Mouse (Mus musculus): ENCODE measurements at regions not wholly inside any gene's neighbourhood (a gene's known extent, or its start where the extent isn't known, plus 50 kb on each side); places are given as distances from the start of the nearest gene placed in this dataset.

DNA sequence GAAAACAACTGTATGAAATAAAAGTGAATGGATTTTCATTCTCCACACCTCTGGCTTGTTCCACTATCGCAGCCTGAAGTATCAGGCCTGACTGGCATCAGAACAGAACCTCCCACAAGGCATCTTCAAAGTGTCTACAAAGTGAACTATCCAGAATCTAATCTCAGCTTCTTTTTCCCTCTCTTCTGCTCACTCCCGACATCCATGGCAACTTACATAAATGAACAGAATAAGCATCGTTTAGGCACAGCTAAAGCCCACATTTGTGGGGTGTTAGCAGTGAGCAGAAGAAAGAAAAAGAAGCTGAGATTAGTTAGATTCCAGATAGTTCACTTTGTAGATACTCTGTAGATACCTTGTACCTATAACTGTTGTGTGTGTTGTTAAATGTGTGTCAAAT, 182.0 kb downstream of the Lmo4 start:
- Histone ChIP-seq H3K4me2 (no peak overlapping the region), H3K27ac (no peak overlapping the region), H3K9ac (no peak overlapping the region), H3K9me3 (replicated peaks) (no peaks in the 10 kb centered on the region), H3K36me3 (no peaks in the 10 kb centered on the region), H3K4me3 (replicated peaks) (no peak overlapping the region), H3K27me3 (no peaks in the 10 kb centered on the region), H3K4me1 (replicated peaks) (no peaks in the 10 kb centered on the region)
- ATAC-seq (ENCODE audit: low read depth) (no peak), DNase-seq (no peak)
- 60% methylated on average over 3 of the region's 3 CpGs for WGBS (ENCODE audit: insufficient replicate concordance)

DNA sequence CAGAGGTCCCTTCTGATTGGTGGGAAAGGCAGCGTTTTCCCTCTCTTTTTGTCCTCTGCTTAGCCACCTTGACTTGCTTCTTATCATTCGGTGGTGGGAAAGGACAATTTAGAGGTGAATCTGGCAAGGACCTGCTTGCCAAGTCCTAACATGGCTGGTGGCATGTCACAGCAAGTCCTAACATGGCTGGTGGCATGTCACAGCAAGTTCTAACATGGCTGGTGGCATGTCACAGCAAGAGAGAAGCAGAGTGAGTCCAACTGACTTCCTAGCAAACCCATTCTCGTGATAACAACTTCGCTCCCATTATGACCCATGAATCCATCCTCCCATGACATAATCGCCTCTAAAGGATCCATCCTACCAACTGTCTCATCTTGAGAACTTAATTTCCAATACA, 183.1 kb downstream of the Lmo4 start:
- ATAC-seq (ENCODE audit: low read depth) (no peak), DNase-seq (no peak)
- Histone ChIP-seq H3K4me1 (replicated peaks) (no peaks in the 10 kb centered on the region), H3K27me3 (no peaks in the 10 kb centered on the region), H3K27ac (no peak overlapping the region), H3K4me2 (no peak overlapping the region), H3K9me3 (replicated peaks) (no peaks in the 10 kb centered on the region), H3K4me3 (replicated peaks) (no peak overlapping the region), H3K36me3 (no peaks in the 10 kb centered on the region), H3K9ac (no peak overlapping the region)
- WGBS (ENCODE audit: insufficient replicate concordance) = 60% methylated on average over 5 of the region's 5 CpGs

GRCm38 (mm10) chr3:144020189-144020940, 184.7 kb downstream of the Lmo4 start:
- no peak overlapping the region for H3K4me2 ChIP-seq
- H3K27me3 ChIP-seq = no peaks in the 10 kb centered on the region
- no peak overlapping the region for H3K4me3 ChIP-seq (replicated peaks)
- H3K4me1 ChIP-seq (replicated peaks) = no peaks in the 10 kb centered on the region
- 67% methylated on average over 8 of the region's 8 CpGs for WGBS (ENCODE audit: insufficient replicate concordance)
- no peaks in the 10 kb centered on the region for H3K36me3 ChIP-seq
- no peak for DNase-seq
- H3K27ac ChIP-seq = no peak overlapping the region
- no peak overlapping the region for H3K9ac ChIP-seq
- no peaks in the 10 kb centered on the region for H3K9me3 ChIP-seq (replicated peaks)
- no peak for ATAC-seq (ENCODE audit: low read depth)

GRCm38 (mm10) chr3:144019293-144019692, 185.7 kb downstream of the Lmo4 start:
- no peak overlapping the region for H3K4me2 ChIP-seq
- no peak overlapping the region for H3K4me3 ChIP-seq (replicated peaks)
- 95% methylated on average over 2 of the region's 2 CpGs for whole genome bisulfite sequencing (ENCODE audit: insufficient replicate concordance)
- no peaks in the 10 kb centered on the region for H3K36me3 ChIP-seq
- H3K27me3 ChIP-seq = no peaks in the 10 kb centered on the region
- H3K4me1 ChIP-seq (replicated peaks) = no peaks in the 10 kb centered on the region
- no peak overlapping the region for H3K27ac ChIP-seq
- ATAC-seq (ENCODE audit: low read depth) (no peak), DNase-seq (no peak)
- H3K9me3 ChIP-seq (replicated peaks) = no peaks in the 10 kb centered on the region
- no peak overlapping the region for H3K9ac ChIP-seq

DNA sequence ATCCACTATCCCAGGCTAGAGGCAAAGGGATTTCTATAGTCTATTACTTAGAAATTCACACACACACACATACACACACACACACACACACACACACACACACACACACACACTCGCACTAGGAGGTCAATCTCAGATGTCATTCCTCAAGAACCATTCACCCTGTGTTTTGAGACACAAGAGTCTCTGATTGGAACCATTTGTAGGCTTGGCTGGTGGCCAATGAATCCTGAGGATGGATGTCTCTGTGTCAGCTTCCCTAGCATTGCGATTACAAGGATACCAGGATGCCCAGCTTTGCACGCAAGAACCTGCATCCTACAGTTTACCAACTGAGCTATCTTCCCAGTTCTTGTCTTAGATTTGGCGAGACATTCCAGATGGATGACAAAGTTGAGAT, 186.5 kb downstream of the Lmo4 start:
- no peak overlapping the region for H3K4me2 ChIP-seq
- H3K9ac ChIP-seq = no peak overlapping the region
- WGBS (ENCODE audit: insufficient replicate concordance) = 70% methylated on average over 4 of the region's 4 CpGs
- no peaks in the 10 kb centered on the region for H3K4me1 ChIP-seq (replicated peaks)
- no peak overlapping the region for H3K27ac ChIP-seq
- no peak overlapping the region for H3K4me3 ChIP-seq (replicated peaks)
- no peaks in the 10 kb centered on the region for H3K9me3 ChIP-seq (replicated peaks)
- no peaks in the 10 kb centered on the region for H3K36me3 ChIP-seq
- no peaks in the 10 kb centered on the region for H3K27me3 ChIP-seq
- ATAC-seq (ENCODE audit: low read depth) (no peak), DNase-seq (no peak)

- H3K9me3 ChIP-seq (replicated peaks) = no peaks in the 10 kb centered on the region
- no peak for DNase-seq
- no peak overlapping the region for H3K4me3 ChIP-seq (replicated peaks)
- no peak overlapping the region for H3K27ac ChIP-seq
- H3K9ac ChIP-seq = no peak overlapping the region
- ATAC-seq (ENCODE audit: low read depth) = no peak
- no peaks in the 10 kb centered on the region for H3K27me3 ChIP-seq
- H3K36me3 ChIP-seq = no peaks in the 10 kb centered on the region
- no peak overlapping the region for H3K4me2 ChIP-seq
- no peaks in the 10 kb centered on the region for H3K4me1 ChIP-seq (replicated peaks)
- WGBS (ENCODE audit: insufficient replicate concordance) = 62% methylated on average over 3 of the region's 3 CpGs
Observed at GRCm38 (mm10) chr3:144015236-144015635, 189.8 kb downstream of the Lmo4 start.

- Histone ChIP-seq H3K9me3 (replicated peaks) (no peaks in the 10 kb centered on the region), H3K36me3 (no peaks in the 10 kb centered on the region), H3K4me3 (replicated peaks) (no peak overlapping the region), H3K27ac (no peak overlapping the region), H3K4me2 (no peak overlapping the region), H3K4me1 (replicated peaks) (no peaks in the 10 kb centered on the region), H3K9ac (no peak overlapping the region), H3K27me3 (no peaks in the 10 kb centered on the region)
- ATAC-seq (ENCODE audit: low read depth) = no peak
- WGBS (ENCODE audit: insufficient replicate concordance) = 60% methylated on average over 8 of the region's 8 CpGs
- no peak for DNase-seq
Observed at GRCm38 (mm10) chr3:144013481-144014125, 191.4 kb downstream of the Lmo4 start.

DNA sequence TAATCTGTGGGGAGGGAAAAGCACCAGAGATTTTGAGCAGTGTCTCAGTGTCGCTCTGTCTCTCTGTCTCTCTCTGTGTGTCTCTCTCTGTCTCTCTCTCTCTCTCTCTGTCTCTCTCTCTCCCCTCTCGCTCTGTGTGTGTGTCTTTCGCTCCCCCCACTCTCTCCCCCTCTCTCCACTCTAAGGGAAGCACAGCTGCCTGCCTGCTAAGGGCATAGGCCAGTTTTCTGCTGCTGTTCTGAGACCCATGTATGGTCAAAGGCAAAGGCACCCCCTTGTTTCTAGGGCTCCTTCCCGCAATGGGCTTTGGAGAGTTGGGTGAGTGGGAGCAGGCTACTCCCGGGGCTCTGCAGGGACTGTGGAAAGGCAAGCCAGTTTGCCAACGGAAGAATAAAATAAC, 192.2 kb downstream of the Lmo4 start:
- H3K4me3 ChIP-seq (replicated peaks) = no peak overlapping the region
- no peaks in the 10 kb centered on the region for H3K27me3 ChIP-seq
- H3K4me2 ChIP-seq = no peak overlapping the region
- no peak for DNase-seq
- no peaks in the 10 kb centered on the region for H3K4me1 ChIP-seq (replicated peaks)
- 49% methylated on average over 6 of the region's 6 CpGs for WGBS (ENCODE audit: insufficient replicate concordance)
- H3K9me3 ChIP-seq (replicated peaks) = no peaks in the 10 kb centered on the region
- ATAC-seq (ENCODE audit: low read depth) = no peak
- no peak overlapping the region for H3K9ac ChIP-seq
- no peak overlapping the region for H3K27ac ChIP-seq
- H3K36me3 ChIP-seq = no peaks in the 10 kb centered on the region

DNA sequence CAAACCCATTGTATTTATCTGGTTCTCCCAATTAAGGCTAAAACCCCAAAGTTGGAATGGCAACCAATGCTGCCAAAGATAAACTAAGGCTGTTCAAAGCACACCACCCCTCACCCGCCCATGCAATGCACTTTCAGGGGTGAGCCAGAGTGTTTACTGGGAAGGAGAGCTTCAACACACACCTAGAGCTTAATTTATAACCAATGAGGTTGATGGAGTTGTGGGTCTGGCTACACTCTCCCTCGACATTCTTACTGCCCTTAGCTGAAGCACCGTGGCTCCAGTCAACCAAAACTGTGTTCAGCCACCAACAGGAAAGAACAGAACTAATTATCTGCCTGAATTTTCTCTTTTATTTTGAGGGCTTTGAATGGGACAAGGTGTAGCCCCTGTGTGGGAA, 192.8 kb downstream of the Lmo4 start:
- H3K27me3 ChIP-seq = no peaks in the 10 kb centered on the region
- no peak overlapping the region for H3K27ac ChIP-seq
- 36% methylated on average over 3 of the region's 3 CpGs for WGBS (ENCODE audit: insufficient replicate concordance)
- DNase-seq = no peak
- no peak overlapping the region for H3K4me2 ChIP-seq
- ATAC-seq (ENCODE audit: low read depth) = no peak
- no peaks in the 10 kb centered on the region for H3K36me3 ChIP-seq
- H3K9ac ChIP-seq = no peak overlapping the region
- H3K4me1 ChIP-seq (replicated peaks) = no peaks in the 10 kb centered on the region
- H3K4me3 ChIP-seq (replicated peaks) = no peak overlapping the region
- no peaks in the 10 kb centered on the region for H3K9me3 ChIP-seq (replicated peaks)

DNA sequence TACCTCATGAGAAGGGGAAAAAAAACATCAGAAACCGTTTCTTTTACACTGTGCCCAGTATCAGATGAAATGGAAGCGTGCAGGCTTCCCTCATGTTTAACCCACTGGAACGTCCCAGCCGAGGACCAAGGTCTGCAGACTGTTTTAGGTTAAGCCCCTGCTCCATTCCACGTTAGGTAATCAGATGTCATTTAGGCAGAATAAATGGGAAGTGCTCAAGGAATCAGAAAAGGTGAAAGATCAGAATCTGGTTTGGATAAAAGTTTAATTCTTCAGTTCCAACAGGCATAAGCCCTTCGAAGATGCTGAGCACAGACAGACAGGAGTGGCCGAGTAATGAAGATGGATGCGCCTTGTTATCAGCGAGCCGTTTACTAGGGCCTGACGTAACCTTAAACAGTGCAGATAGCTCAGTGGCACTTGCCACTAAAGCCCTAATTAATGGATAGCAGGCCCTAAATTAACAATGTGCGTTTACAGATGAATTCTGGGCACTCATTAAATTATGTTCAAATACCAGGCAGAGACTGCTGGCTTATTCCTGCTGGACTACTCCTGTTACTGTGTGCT, 193.5 kb downstream of the Lmo4 start:
- DNase-seq = no peak
- WGBS (ENCODE audit: insufficient replicate concordance) = 51% methylated on average over 12 of the region's 12 CpGs

GRCm38 (mm10) chr3:144010558-144010957, 194.5 kb downstream of the Lmo4 start:
- Histone ChIP-seq H3K4me2 (no peak overlapping the region), H3K9ac (no peak overlapping the region), H3K27ac (no peak overlapping the region), H3K4me3 (replicated peaks) (no peak overlapping the region), H3K27me3 (no peaks in the 10 kb centered on the region), H3K9me3 (replicated peaks) (no peaks in the 10 kb centered on the region), H3K4me1 (replicated peaks) (no peaks in the 10 kb centered on the region), H3K36me3 (no peaks in the 10 kb centered on the region)
- no peak for ATAC-seq (ENCODE audit: low read depth)
- DNase-seq = no peak
- WGBS (ENCODE audit: insufficient replicate concordance) = 22% methylated on average over 6 of the region's 6 CpGs

More for the DNA sequence above, 193.5 kb downstream of the Lmo4 start:
- no peaks in the 10 kb centered on the region for H3K27me3 ChIP-seq
- H3K9me3 ChIP-seq (replicated peaks) = no peaks in the 10 kb centered on the region
- H3K4me1 ChIP-seq (replicated peaks) = no peaks in the 10 kb centered on the region
- H3K36me3 ChIP-seq = no peaks in the 10 kb centered on the region
- H3K4me2 ChIP-seq = no peak overlapping the region
- no peak overlapping the region for H3K4me3 ChIP-seq (replicated peaks)
- no peak overlapping the region for H3K27ac ChIP-seq
- no peak for ATAC-seq (ENCODE audit: low read depth)
- H3K9ac ChIP-seq = no peak overlapping the region
